Mouse (Mus musculus) stomach, postnatal 0 days (tissue): ENCODE results near the gene Prmt7.

Experiments used
- CTCF ChIP-seq: IDR thresholded peaks from 2 replicates; pipeline ENCODE4 v1.5.1; 2016; ENCODE audit warnings: antibody characterized with exemption, low read depth, mild to moderate bottlenecking, moderate library complexity
- EP300 ChIP-seq: optimal IDR thresholded peaks from 2 replicates; pipeline ENCODE3; 2016; ENCODE audit warnings: antibody characterized with exemption

DNA sequence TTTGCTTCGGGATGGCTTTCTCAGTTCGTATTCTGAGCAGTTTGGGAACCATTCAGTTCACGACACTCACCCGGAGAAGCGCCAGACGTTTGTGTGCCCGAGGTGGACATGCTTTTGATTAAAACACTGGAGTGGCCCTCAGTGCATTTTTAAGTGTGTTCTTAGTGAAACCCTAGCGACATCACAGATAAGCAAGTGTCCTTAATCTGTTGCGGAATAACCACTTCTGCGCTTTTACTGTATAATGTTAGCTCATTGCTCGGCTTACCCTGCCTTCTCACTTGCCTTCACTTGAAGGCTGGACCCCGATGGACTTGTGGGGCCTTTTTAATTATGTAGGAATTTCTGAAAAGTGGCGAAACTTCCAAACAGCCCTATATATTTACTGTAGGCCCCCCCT is 685 bp downstream of the Prmt7 start:
- TF ChIP-seq EP300, result no peak
- TF ChIP-seq CTCF, result no peak
